Mouse (Mus musculus): Measurements from ENCODE around the gene Trmt1. TPM values are rescaled to one million over a fixed set of nuclear protein-coding genes. Genes with fewer than 3 reads are reported as not detected.

Gene Trmt1
- total RNA-seq, 1 experiment = 260 TPM

GRCm38 (mm10) chr8:84700941-84701911 lies 15.1 kb downstream of the Trmt1 start, which contains the start of gene Lyl1:
TSS of gene Lyl1 (plus strand) at chr8:84701457.
- peak within 1 kb of the TSS; percentile 0; the same call in 1 of the 2 replicates for H3K9ac ChIP-seq (ENCODE audit: insufficient read depth, low read depth, low read length, poor library complexity, severe bottlenecking)
- peak within 1 kb of the TSS; percentile 19 to 35; a peak in 2 of 4 replicates for H3K4me3 ChIP-seq (ENCODE audit: insufficient read depth in 1 of 2, low read depth in 1 of 2, low read length in 2 of 2, poor library complexity in 1 of 2, severe bottlenecking in 1 of 2)
- H3K36me3 ChIP-seq (ENCODE audit: control insufficient read depth, insufficient read depth, low read length, poor library complexity, severe bottlenecking) = peaks cover 27% of the 10 kb centered on the region
- H3K9me3 ChIP-seq (ENCODE audit: control insufficient read depth, insufficient read depth, low read depth, low read length) = no peaks in the 10 kb centered on the region
- H3K4me1 ChIP-seq (ENCODE audit: control insufficient read depth in 2 of 2, insufficient read depth in 2 of 2, low read length in 2 of 2, poor library complexity in 1 of 2) = peaks cover 2 to 26% of the 10 kb centered on the region in 2 experiments; a peak in 2 of 4 replicates
- no peak for TF ChIP-seq CHD2 (IDR thresholded peaks at IDR 0.05; ENCODE audit: low read depth, low read length)
- TF ChIP-seq ZNF384 (IDR thresholded peaks at IDR 0.05; ENCODE audit: low read depth, low read length) = no peak
- TF ChIP-seq ZC3H11A (IDR thresholded peaks at IDR 0.05; ENCODE audit: borderline replicate concordance, low read depth, low read length) = no peak
- no peak for TF ChIP-seq HCFC1 (IDR thresholded peaks at IDR 0.05; ENCODE audit: borderline replicate concordance, insufficient read depth, low read length)
- no peak for TF ChIP-seq MAFK (IDR thresholded peaks at IDR 0.05; ENCODE audit: insufficient read depth, low read depth, low read length)
- no peak for DNase-seq (ENCODE audit: low read depth, low spot score)
- in situ Hi-C loops (cut with MboI; ENCODE audit: low sequenced_read_pairs in 2 of 2, unreplicated experiment in 2 of 2) = loop anchor here in 1 of 2 experiments (10.0 kb wide), 2 partner anchors 74 to 114 kb away; no protein-coding TSS in a partner anchor
- no peak within 1 kb of the TSS for H3K27ac ChIP-seq (ENCODE audit: insufficient read depth, low read depth, low read length, poor library complexity, severe bottlenecking)

- Histone ChIP-seq H3K27ac (ENCODE audit: insufficient read depth, low read depth, low read length, poor library complexity, severe bottlenecking) (no peak overlapping the region), H3K36me3 (ENCODE audit: control insufficient read depth, insufficient read depth, low read length, poor library complexity, severe bottlenecking) (peaks cover 20% of the 10 kb centered on the region), H3K4me1 (ENCODE audit: control insufficient read depth in 2 of 2, insufficient read depth in 2 of 2, low read length in 2 of 2, poor library complexity in 1 of 2) (peaks cover 2 to 36% of the 10 kb centered on the region in 2 experiments; a peak in 2 of 4 replicates), H3K4me3 (ENCODE audit: insufficient read depth in 1 of 2, low read depth in 1 of 2, low read length in 2 of 2, poor library complexity in 1 of 2, severe bottlenecking in 1 of 2) (no peak overlapping the region), H3K9ac (ENCODE audit: insufficient read depth, low read depth, low read length, poor library complexity, severe bottlenecking) (no peak overlapping the region), H3K9me3 (ENCODE audit: control insufficient read depth, insufficient read depth, low read depth, low read length) (no peaks in the 10 kb centered on the region)
- TF ChIP-seq ZC3H11A (IDR thresholded peaks at IDR 0.05; ENCODE audit: borderline replicate concordance, low read depth, low read length) = no peak
- no peak for TF ChIP-seq ZNF384 (IDR thresholded peaks at IDR 0.05; ENCODE audit: low read depth, low read length)
- no peak for TF ChIP-seq MAFK (IDR thresholded peaks at IDR 0.05; ENCODE audit: insufficient read depth, low read depth, low read length)
- TF ChIP-seq HCFC1 (IDR thresholded peaks at IDR 0.05; ENCODE audit: borderline replicate concordance, insufficient read depth, low read length) = no peak
- TF ChIP-seq CHD2 (IDR thresholded peaks at IDR 0.05; ENCODE audit: low read depth, low read length) = no peak
- in situ Hi-C loops (cut with MboI; ENCODE audit: low sequenced_read_pairs in 2 of 2, unreplicated experiment in 2 of 2) = loop anchor here in 1 of 2 experiments (10.0 kb wide), 2 partner anchors 72 to 112 kb away; no protein-coding TSS in a partner anchor
- DNase-seq (ENCODE audit: low read depth, low spot score) = no peak
Measured at GRCm38 (mm10) chr8:84702561-84702960, 16.5 kb downstream of the Trmt1 start.

- H3K27ac ChIP-seq (ENCODE audit: insufficient read depth, low read depth, low read length, poor library complexity, severe bottlenecking) = no peak overlapping the region
- no peak overlapping the region for H3K9ac ChIP-seq (ENCODE audit: insufficient read depth, low read depth, low read length, poor library complexity, severe bottlenecking)
- no peaks in the 10 kb centered on the region for H3K9me3 ChIP-seq (ENCODE audit: control insufficient read depth, insufficient read depth, low read depth, low read length)
- H3K36me3 ChIP-seq (ENCODE audit: control insufficient read depth, insufficient read depth, low read length, poor library complexity, severe bottlenecking) = peaks cover 17% of the 10 kb centered on the region
- DNase-seq (ENCODE audit: low read depth, low spot score) = no peak
- no peak for TF ChIP-seq CHD2 (IDR thresholded peaks at IDR 0.05; ENCODE audit: low read depth, low read length)
- TF ChIP-seq ZC3H11A (IDR thresholded peaks at IDR 0.05; ENCODE audit: borderline replicate concordance, low read depth, low read length) = no peak
- no peak for TF ChIP-seq HCFC1 (IDR thresholded peaks at IDR 0.05; ENCODE audit: borderline replicate concordance, insufficient read depth, low read length)
- TF ChIP-seq MAFK (IDR thresholded peaks at IDR 0.05; ENCODE audit: insufficient read depth, low read depth, low read length) = no peak
- no peak for TF ChIP-seq ZNF384 (IDR thresholded peaks at IDR 0.05; ENCODE audit: low read depth, low read length)
- H3K4me1 ChIP-seq (ENCODE audit: control insufficient read depth in 2 of 2, insufficient read depth in 2 of 2, low read length in 2 of 2, poor library complexity in 1 of 2) = peaks cover 2 to 39% of the 10 kb centered on the region in 2 experiments; a peak in 2 of 4 replicates
- in situ Hi-C loops (cut with MboI; ENCODE audit: low sequenced_read_pairs in 2 of 2, unreplicated experiment in 2 of 2) = loop anchor here in 1 of 2 experiments (10.0 kb wide), 2 partner anchors 72 to 112 kb away; no protein-coding TSS in a partner anchor
- no peak overlapping the region for H3K4me3 ChIP-seq (ENCODE audit: insufficient read depth in 1 of 2, low read depth in 1 of 2, low read length in 2 of 2, poor library complexity in 1 of 2, severe bottlenecking in 1 of 2)
Measured at GRCm38 (mm10) chr8:84702963-84703465, 16.9 kb downstream of the Trmt1 start.

- TF ChIP-seq ZNF384 (IDR thresholded peaks at IDR 0.05; ENCODE audit: low read depth, low read length) = no peak
- TF ChIP-seq ZC3H11A (IDR thresholded peaks at IDR 0.05; ENCODE audit: borderline replicate concordance, low read depth, low read length) = no peak
- TF ChIP-seq HCFC1 (IDR thresholded peaks at IDR 0.05; ENCODE audit: borderline replicate concordance, insufficient read depth, low read length) = no peak
- TF ChIP-seq CHD2 (IDR thresholded peaks at IDR 0.05; ENCODE audit: low read depth, low read length) = no peak
- TF ChIP-seq MAFK (IDR thresholded peaks at IDR 0.05; ENCODE audit: insufficient read depth, low read depth, low read length) = no peak
- Histone ChIP-seq H3K36me3 (ENCODE audit: control insufficient read depth, insufficient read depth, low read length, poor library complexity, severe bottlenecking) (peaks cover 12% of the 10 kb centered on the region), H3K9ac (ENCODE audit: insufficient read depth, low read depth, low read length, poor library complexity, severe bottlenecking) (peak overlapping the region; percentile 59; the same call in 1 of the 2 replicates), H3K27ac (ENCODE audit: insufficient read depth, low read depth, low read length, poor library complexity, severe bottlenecking) (no peak overlapping the region), H3K4me1 (ENCODE audit: control insufficient read depth in 2 of 2, insufficient read depth in 2 of 2, low read length in 2 of 2, poor library complexity in 1 of 2) (peaks cover 2 to 42% of the 10 kb centered on the region in 2 experiments; a peak in 2 of 4 replicates), H3K4me3 (ENCODE audit: insufficient read depth in 1 of 2, low read depth in 1 of 2, low read length in 2 of 2, poor library complexity in 1 of 2, severe bottlenecking in 1 of 2) (peak overlapping the region; percentile 24 to 66; a peak in 3 of 4 replicates), H3K9me3 (ENCODE audit: control insufficient read depth, insufficient read depth, low read depth, low read length) (no peaks in the 10 kb centered on the region)
- no peak for DNase-seq (ENCODE audit: low read depth, low spot score)
- in situ Hi-C loops (cut with MboI; ENCODE audit: low sequenced_read_pairs in 2 of 2, unreplicated experiment in 2 of 2) = loop anchor here in 1 of 2 experiments (10.0 kb wide), 2 partner anchors 71 to 111 kb away; no protein-coding TSS in a partner anchor
Measured at GRCm38 (mm10) chr8:84703466-84704249, 17.6 kb downstream of the Trmt1 start.

Data from ES-E14 (cell line).